Mouse (Mus musculus): Measurements from ENCODE around the gene Taf8. TPM values are rescaled to one million over a fixed set of nuclear protein-coding genes. Genes with fewer than 3 reads are reported as not detected.

Taf8 gene
- polyA plus RNA-seq, 1 experiment from 2014 or later, result 9.2 TPM

- WGBS, result 5% methylated on average over 11 of the region's 11 CpGs
- no peak for TF ChIP-seq CTCF (IDR thresholded peaks at IDR 0.05; ENCODE audit: low read depth)
- peak overlapping the region; percentile 70 for H3K4me2 ChIP-seq (replicated peaks; ENCODE audit: low read depth)
- H3K36me3 ChIP-seq (ENCODE audit: control insufficient read depth, insufficient read depth), result peaks cover 26% of the 10 kb centered on the region; the same call in 1 of the 2 replicates
- no peaks in the 10 kb centered on the region for H3K27me3 ChIP-seq (replicated peaks; ENCODE audit: control insufficient read depth, insufficient read depth, low read length)
- no peak; the same call in 1 of the 2 replicates for ATAC-seq
- H3K4me3 ChIP-seq (ENCODE audit: low read depth, low read length), result peak overlapping the region; percentile 66
- H3K27ac ChIP-seq (ENCODE audit: low read depth, low read length), result peak overlapping the region; percentile 79
- H3K9me3 ChIP-seq (ENCODE audit: control insufficient read depth), result no peaks in the 10 kb centered on the region
- H3K4me1 ChIP-seq (replicated peaks; ENCODE audit: control insufficient read depth, insufficient read depth, low read length), result peaks cover 4% of the 10 kb centered on the region; the same call in 1 of the 2 replicates
- peak overlapping the region; percentile 75 for H3K9ac ChIP-seq (ENCODE audit: low read depth, low read length)
Observed at GRCm38 (mm10) chr17:47501531-47501930, 561 bp downstream of the Taf8 start.

- H3K27me3 ChIP-seq (replicated peaks; ENCODE audit: control insufficient read depth, insufficient read depth, low read length), result no peaks in the 10 kb centered on the region
- H3K36me3 ChIP-seq (ENCODE audit: control insufficient read depth, insufficient read depth), result peaks cover 93% of the 10 kb centered on the region
- no peak overlapping the region for H3K9ac ChIP-seq (ENCODE audit: low read depth, low read length)
- ATAC-seq, result no peak
- no peaks in the 10 kb centered on the region for H3K4me1 ChIP-seq (replicated peaks; ENCODE audit: control insufficient read depth, insufficient read depth, low read length)
- peak overlapping the region; percentile 46; the same call in 1 of the 2 replicates for H3K27ac ChIP-seq (ENCODE audit: low read depth, low read length)
- WGBS, result 80% methylated on average over 11 of the region's 11 CpGs
- no peak overlapping the region for H3K4me3 ChIP-seq (ENCODE audit: low read depth, low read length)
- H3K9me3 ChIP-seq (ENCODE audit: control insufficient read depth), result no peaks in the 10 kb centered on the region
- no peak for TF ChIP-seq CTCF (IDR thresholded peaks at IDR 0.05; ENCODE audit: low read depth)
- no peak overlapping the region for H3K4me2 ChIP-seq (replicated peaks; ENCODE audit: low read depth)
Observed at GRCm38 (mm10) chr17:47494132-47494531, 8.0 kb downstream of the Taf8 start.

- no peak overlapping the region for H3K9ac ChIP-seq (ENCODE audit: low read depth, low read length)
- H3K36me3 ChIP-seq (ENCODE audit: control insufficient read depth, insufficient read depth), result peaks cover 94% of the 10 kb centered on the region
- ATAC-seq, result peak; percentile 69
- no peak for TF ChIP-seq CTCF (IDR thresholded peaks at IDR 0.05; ENCODE audit: low read depth)
- H3K4me1 ChIP-seq (replicated peaks; ENCODE audit: control insufficient read depth, insufficient read depth, low read length), result no peaks in the 10 kb centered on the region
- H3K4me2 ChIP-seq (replicated peaks; ENCODE audit: low read depth), result no peak overlapping the region
- no peaks in the 10 kb centered on the region for H3K27me3 ChIP-seq (replicated peaks; ENCODE audit: control insufficient read depth, insufficient read depth, low read length)
- H3K9me3 ChIP-seq (ENCODE audit: control insufficient read depth), result no peaks in the 10 kb centered on the region
- H3K27ac ChIP-seq (ENCODE audit: low read depth, low read length), result peak overlapping the region; percentile 46
- WGBS, result 54% methylated on average over 6 of the region's 6 CpGs
- no peak overlapping the region for H3K4me3 ChIP-seq (ENCODE audit: low read depth, low read length)
Observed at GRCm38 (mm10) chr17:47493653-47494052, 8.4 kb downstream of the Taf8 start.

- no peak for ATAC-seq
- no peak for TF ChIP-seq CTCF (IDR thresholded peaks at IDR 0.05; ENCODE audit: low read depth)
- Histone ChIP-seq H3K27ac (ENCODE audit: low read depth, low read length) (no peak overlapping the region), H3K4me1 (replicated peaks; ENCODE audit: control insufficient read depth, insufficient read depth, low read length) (no peaks in the 10 kb centered on the region), H3K9ac (ENCODE audit: low read depth, low read length) (no peak overlapping the region), H3K27me3 (replicated peaks; ENCODE audit: control insufficient read depth, insufficient read depth, low read length) (no peaks in the 10 kb centered on the region), H3K36me3 (ENCODE audit: control insufficient read depth, insufficient read depth) (peaks cover 94% of the 10 kb centered on the region), H3K4me2 (replicated peaks; ENCODE audit: low read depth) (no peak overlapping the region), H3K9me3 (ENCODE audit: control insufficient read depth) (no peaks in the 10 kb centered on the region), H3K4me3 (ENCODE audit: low read depth, low read length) (no peak overlapping the region)
- WGBS, result 74% methylated on average over 6 of the region's 6 CpGs
Observed at GRCm38 (mm10) chr17:47492731-47493130, 9.4 kb downstream of the Taf8 start.

- Histone ChIP-seq H3K9ac (ENCODE audit: low read depth, low read length) (no peak overlapping the region), H3K4me1 (replicated peaks; ENCODE audit: control insufficient read depth, insufficient read depth, low read length) (no peaks in the 10 kb centered on the region; the same call in 1 of the 2 replicates), H3K9me3 (ENCODE audit: control insufficient read depth) (no peaks in the 10 kb centered on the region), H3K36me3 (ENCODE audit: control insufficient read depth, insufficient read depth) (peaks cover 79% of the 10 kb centered on the region), H3K4me2 (replicated peaks; ENCODE audit: low read depth) (no peak overlapping the region), H3K27ac (ENCODE audit: low read depth, low read length) (no peak overlapping the region), H3K27me3 (replicated peaks; ENCODE audit: control insufficient read depth, insufficient read depth, low read length) (no peaks in the 10 kb centered on the region), H3K4me3 (ENCODE audit: low read depth, low read length) (no peak overlapping the region)
- TF ChIP-seq CTCF (IDR thresholded peaks at IDR 0.05; ENCODE audit: low read depth), result peak; percentile 43
- ATAC-seq, result no peak
- 78% methylated on average over 9 of the region's 9 CpGs for WGBS
Observed at GRCm38 (mm10) chr17:47490791-47491190, 11.3 kb downstream of the Taf8 start.

- no peak overlapping the region for H3K9ac ChIP-seq (ENCODE audit: low read depth, low read length)
- no peaks in the 10 kb centered on the region for H3K27me3 ChIP-seq (replicated peaks; ENCODE audit: control insufficient read depth, insufficient read depth, low read length)
- no peak overlapping the region for H3K4me2 ChIP-seq (replicated peaks; ENCODE audit: low read depth)
- H3K9me3 ChIP-seq (ENCODE audit: control insufficient read depth), result no peaks in the 10 kb centered on the region
- H3K36me3 ChIP-seq (ENCODE audit: control insufficient read depth, insufficient read depth), result peaks cover 29% of the 10 kb centered on the region
- WGBS, result 52% methylated on average over 3 of the region's 3 CpGs
- no peak overlapping the region for H3K27ac ChIP-seq (ENCODE audit: low read depth, low read length)
- no peak for ATAC-seq
- peaks cover 5% of the 10 kb centered on the region for H3K4me1 ChIP-seq (replicated peaks; ENCODE audit: control insufficient read depth, insufficient read depth, low read length)
- no peak overlapping the region for H3K4me3 ChIP-seq (ENCODE audit: low read depth, low read length)
- TF ChIP-seq CTCF (IDR thresholded peaks at IDR 0.05; ENCODE audit: low read depth), result no peak
Observed at GRCm38 (mm10) chr17:47485791-47486190, 16.3 kb downstream of the Taf8 start.

- TF ChIP-seq CTCF (IDR thresholded peaks at IDR 0.05; ENCODE audit: low read depth), result no peak
- H3K27ac ChIP-seq (ENCODE audit: low read depth, low read length), result peak overlapping the region; percentile 46; the same call in 1 of the 2 replicates
- H3K4me3 ChIP-seq (ENCODE audit: low read depth, low read length), result no peak overlapping the region
- H3K4me1 ChIP-seq (replicated peaks; ENCODE audit: control insufficient read depth, insufficient read depth, low read length), result peaks cover 5% of the 10 kb centered on the region
- no peak overlapping the region for H3K9ac ChIP-seq (ENCODE audit: low read depth, low read length)
- H3K27me3 ChIP-seq (replicated peaks; ENCODE audit: control insufficient read depth, insufficient read depth, low read length), result no peaks in the 10 kb centered on the region
- ATAC-seq, result no peak
- peaks cover 21% of the 10 kb centered on the region for H3K36me3 ChIP-seq (ENCODE audit: control insufficient read depth, insufficient read depth)
- WGBS, result 0% methylated on average over 3 of the region's 3 CpGs
- H3K9me3 ChIP-seq (ENCODE audit: control insufficient read depth), result no peaks in the 10 kb centered on the region
- no peak overlapping the region for H3K4me2 ChIP-seq (replicated peaks; ENCODE audit: low read depth)
Observed at GRCm38 (mm10) chr17:47484993-47485392, 17.1 kb downstream of the Taf8 start.
